Mouse (Mus musculus) testis, adult 2 months (tissue): Measurements from ENCODE around the gene Olfr466.

Experiments used
- CTCF ChIP-seq: fragments of 200-500 bp; IDR thresholded peaks from 2 replicates; pipeline ENCODE4 v1.5.1; 2012; ENCODE audit warnings: low read depth, mild to moderate bottlenecking, inconsistent platforms, low read length, moderate library complexity; ENCODE audit not compliant: control insufficient read depth, insufficient read depth, insufficient replicate concordance
- POLR2A ChIP-seq: fragments of 200-500 bp; IDR thresholded peaks from 2 replicates; pipeline ENCODE4 v1.6.1; 2012; ENCODE audit warnings: low read depth, mild to moderate bottlenecking, inconsistent platforms, low read length, moderate library complexity; ENCODE audit not compliant: control insufficient read depth

DNA sequence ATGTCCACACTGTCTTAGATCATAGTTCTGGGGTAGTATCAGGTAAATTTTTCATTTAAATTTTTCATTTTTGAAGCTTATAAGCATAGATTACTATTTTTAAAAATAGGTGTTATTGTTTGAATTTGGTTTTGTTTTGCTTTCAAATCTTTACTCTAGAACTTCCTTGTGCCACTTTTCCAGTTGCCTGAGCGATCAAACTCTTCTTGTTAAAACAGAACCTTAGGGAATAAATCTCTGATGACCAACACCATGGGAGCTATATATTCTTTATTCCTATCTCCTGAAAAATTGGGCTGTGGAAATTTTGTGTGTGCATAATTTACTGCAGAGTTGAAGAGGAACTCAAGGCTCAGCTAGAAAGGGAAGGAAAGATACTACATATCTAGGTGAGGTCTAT lies at the start of gene Olfr466:
- no peak for TF ChIP-seq CTCF
- TF ChIP-seq POLR2A = no peak
